9 mouse cellular contexts compared by ENCODE assay signal in genomic region chr4:154139671-154140181, GRCm38 (mm10). TPM values are rescaled to one million over a fixed set of nuclear protein-coding genes. Genes with fewer than 3 reads are reported as not detected.
DNase-seq lines count a peak whose midpoint lies in the region; ATAC-seq and TF ChIP-seq lines count a peak whose summit lies in the region.
"Had no signal": no experiment of that assay in that cellular context is flagged by ENCODE, and none has a peak within 500 bp of the region (broad histone marks: within the 10 kb centered on the region; RNA-seq: fewer than 3 reads in every experiment).

No protein-coding gene starts in this region.

- no peaks in the 10 kb centered on the region for H3K36me3 ChIP-seq in embryonic facial prominence, embryonic 10.5 days (replicated peaks)
- H3K36me3 ChIP-seq in intestine, postnatal 0 days (ENCODE audit: control insufficient read depth, insufficient read depth) = no peaks in the 10 kb centered on the region
- H3K36me3 ChIP-seq in myocyte (ENCODE audit: control insufficient read depth, insufficient read depth) = no peaks in the 10 kb centered on the region

- no peak overlapping the region for H3ac ChIP-seq in myocyte (ENCODE audit: control insufficient read depth, insufficient read length)

- peaks cover 36% of the 10 kb centered on the region for H3K4me1 ChIP-seq in embryonic facial prominence, embryonic 10.5 days
- peaks cover 13% of the 10 kb centered on the region for H3K4me1 ChIP-seq in intestine, postnatal 0 days (replicated peaks; ENCODE audit: control insufficient read depth, insufficient read depth, low read length)

- no peak for TF ChIP-seq CTCF in intestine, postnatal 0 days (IDR thresholded peaks at IDR 0.05; ENCODE audit: low read depth)

- WGBS in embryonic facial prominence, embryonic 10.5 days = under 1% methylated on average over 59 of the region's 59 CpGs
- under 1% methylated on average over 45 of the region's 59 CpGs for WGBS in intestine, postnatal 0 days

- DNase-seq in adrenal gland, postnatal 25 days = peak; percentile 12
- DNase-seq in adrenal gland, adult 18-20 months (ENCODE audit: low spot score in 2 of 2) = no peak
- peak; percentile 42 to 48 for DNase-seq in B cell, adult 2 months
- peak; percentile 61 for DNase-seq in embryonic facial prominence, embryonic 10.5 days (ENCODE audit: low spot score)
- DNase-seq in c-Kit-positive CD71-positive TER-119-positive erythroid progenitor cells, embryonic 14.5 days (ENCODE audit: low spot score) = no peak

- no peak for TF ChIP-seq POLR2A in myocyte (IDR thresholded peaks at IDR 0.05; ENCODE audit: insufficient read length, low read depth)

- no peak for ATAC-seq in intestine, postnatal 0 days
- no peak for ATAC-seq in erythroid progenitor cell, adult 5-6 weeks (replicated peaks; ENCODE audit: low FRiP score, poor library complexity, severe bottlenecking)

- no peaks in the 10 kb centered on the region for H3K9me3 ChIP-seq in embryonic facial prominence, embryonic 10.5 days
- H3K9me3 ChIP-seq in intestine, postnatal 0 days (ENCODE audit: control insufficient read depth) = no peaks in the 10 kb centered on the region

- H3K4me2 ChIP-seq in intestine, postnatal 0 days (replicated peaks; ENCODE audit: low read depth) = peak overlapping the region; percentile 82
- H3K4me2 ChIP-seq in myocyte (ENCODE audit: low read depth) = peak overlapping the region; percentile 80

- peaks cover 85% of the 10 kb centered on the region for H3K27me3 ChIP-seq in embryonic facial prominence, embryonic 10.5 days (replicated peaks; ENCODE audit: low read depth, poor library complexity, severe bottlenecking)
- H3K27me3 ChIP-seq in intestine, postnatal 0 days (replicated peaks; ENCODE audit: control insufficient read depth, insufficient read depth, low read length) = peaks cover 51% of the 10 kb centered on the region
- peaks cover 57% of the 10 kb centered on the region for H3K27me3 ChIP-seq in myocyte (ENCODE audit: control insufficient read depth, insufficient read depth, insufficient read length)

- H3K4me3 ChIP-seq in embryonic facial prominence, embryonic 10.5 days = peak overlapping the region; percentile 84
- peak overlapping the region; percentile 89 for H3K4me3 ChIP-seq in intestine, postnatal 0 days (ENCODE audit: low read depth, low read length)
- no peak overlapping the region for H3K4me3 ChIP-seq in myocyte

- H3K9ac ChIP-seq in intestine, postnatal 0 days (ENCODE audit: low read depth, low read length) = 0 out of 2 replicates have a peak overlapping the region, but pooled peaks have one; percentile 31

- peak overlapping the region; percentile 59; the same call in 1 of the 2 replicates for H3K27ac ChIP-seq in embryonic facial prominence, embryonic 10.5 days (replicated peaks)
- H3K27ac ChIP-seq in intestine, postnatal 0 days (ENCODE audit: low read depth, low read length) = no peak overlapping the region

- peaks cover 7% of the 10 kb centered on the region for H3K79me2 ChIP-seq in myocyte (ENCODE audit: control insufficient read depth, insufficient read depth)

TF ChIP-seq in myocyte, 11 proteins besides CTCF, POLR2A, EP300 and RAD21:
- TF ChIP-seq CEBPB (IDR thresholded peaks at IDR 0.05; ENCODE audit: insufficient read depth, poor library complexity, severe bottlenecking) (no peak), TCF3 (IDR thresholded peaks at IDR 0.05; ENCODE audit: insufficient read length, low read depth) (no peak), USF1 (IDR thresholded peaks at IDR 0.05; ENCODE audit: low read depth) (no peak), POLR2AphosphoS2 (IDR thresholded peaks at IDR 0.05; ENCODE audit: insufficient read length, low read depth) (no peak), E2F4 (IDR thresholded peaks at IDR 0.05; ENCODE audit: insufficient read depth) (no peak), MYOG (IDR thresholded peaks at IDR 0.05; ENCODE audit: control insufficient read depth in 1 of 3, insufficient read depth in 1 of 3, insufficient read length in 2 of 3, low read depth in 2 of 3) (no peak), SRF (IDR thresholded peaks at IDR 0.05; ENCODE audit: control insufficient read depth, insufficient read length, low read depth) (no peak), REST (IDR thresholded peaks at IDR 0.05; ENCODE audit: insufficient read depth, insufficient read length) (no peak), MYOD1 (IDR thresholded peaks at IDR 0.05; ENCODE audit: control insufficient read depth in 1 of 3, insufficient read length in 2 of 3, low read depth in 2 of 3) (no peak), MAX (IDR thresholded peaks at IDR 0.05; ENCODE audit: low read depth) (no peak), TCF12 (IDR thresholded peaks at IDR 0.05; ENCODE audit: insufficient read depth, poor library complexity, severe bottlenecking) (no peak)

RNA-seq across cellular contexts. Expression of gene Trp73, which starts 0.3 kb away (rescaled TPM):
- total RNA-seq in adrenal gland, postnatal 25 days (2021) = not detected in 2 replicates
- total RNA-seq in adrenal gland, adult 18-20 months (2021) = not detected
- polyA plus RNA-seq in embryonic facial prominence, embryonic 10.5 days (2016; fragmentation: Nextera tagmentation; extraction: Ambion mirVana) = 0.59 and 0.97 TPM in 2 replicates
- polyA plus RNA-seq in intestine, postnatal 0 days (2015; fragmentation: Nextera tagmentation; extraction: Ambion mirVana) = 0.03 TPM in 1 of 2 replicates, not detected in the other
- polyA plus RNA-seq in myocyte (2012; fragmentation: generic; extraction: Trizol) = not detected
- total RNA-seq in erythroid progenitor cell, adult 5-6 weeks (2015; ENCODE audit: low replicate concordance) = not detected in 2 replicates
- total RNA-seq in erythroid progenitor cell, adult 5-6 weeks (2017; ENCODE audit: low replicate concordance) = not detected in 2 replicates
- total RNA-seq: hematopoietic stem cell, adult 5-6 weeks had no signal

RNA-seq across cellular contexts. Expression of gene Wrap73, which starts 2.4 kb away (rescaled TPM):
- total RNA-seq in adrenal gland, postnatal 25 days (2021) = 16.1 and 21.1 TPM in 2 replicates
- 10 to 100 TPM; 14.2 to 21.1 TPM for total RNA-seq in adrenal gland, adult 18-20 months (2021)
- polyA plus RNA-seq in embryonic facial prominence, embryonic 10.5 days (2016; fragmentation: Nextera tagmentation; extraction: Ambion mirVana) = 45.5 and 50.1 TPM in 2 replicates
- 13.2 and 15.0 TPM in 2 replicates for polyA plus RNA-seq in intestine, postnatal 0 days (2015; fragmentation: Nextera tagmentation; extraction: Ambion mirVana)
- polyA plus RNA-seq in myocyte (2012; fragmentation: generic; extraction: Trizol) = 23.8 TPM
- 13.0 and 17.7 TPM in 2 replicates for total RNA-seq in erythroid progenitor cell, adult 5-6 weeks (2015; ENCODE audit: low replicate concordance)
- total RNA-seq in erythroid progenitor cell, adult 5-6 weeks (2017; ENCODE audit: low replicate concordance) = 3.2 and 9.4 TPM in 2 replicates

RNA-seq across cellular contexts. Expression of gene Tprgl, which starts 20.7 kb away (rescaled TPM):
- total RNA-seq in adrenal gland, postnatal 25 days (2021) = 143 and 163 TPM in 2 replicates
- 100 to 1,000 TPM; 155 to 172 TPM for total RNA-seq in adrenal gland, adult 18-20 months (2021)
- polyA plus RNA-seq in embryonic facial prominence, embryonic 10.5 days (2016; fragmentation: Nextera tagmentation; extraction: Ambion mirVana) = 108 and 115 TPM in 2 replicates
- polyA plus RNA-seq in intestine, postnatal 0 days (2015; fragmentation: Nextera tagmentation; extraction: Ambion mirVana) = 90.3 and 95.4 TPM in 2 replicates
- 96.8 TPM for polyA plus RNA-seq in myocyte (2012; fragmentation: generic; extraction: Trizol)
- 101 and 141 TPM in 2 replicates for total RNA-seq in erythroid progenitor cell, adult 5-6 weeks (2015; ENCODE audit: low replicate concordance)
- total RNA-seq in erythroid progenitor cell, adult 5-6 weeks (2017; ENCODE audit: low replicate concordance) = 113 and 126 TPM in 2 replicates

RNA-seq across cellular contexts. Expression of gene Megf6, which starts 30.8 kb away (rescaled TPM):
- total RNA-seq in adrenal gland, postnatal 25 days (2021) = 1.9 and 2.2 TPM in 2 replicates
- total RNA-seq in adrenal gland, adult 18-20 months (2021) = 1 to 10 TPM; 2.5 to 4.3 TPM
- 37.9 and 38.7 TPM in 2 replicates for polyA plus RNA-seq in embryonic facial prominence, embryonic 10.5 days (2016; fragmentation: Nextera tagmentation; extraction: Ambion mirVana)
- 4.4 and 4.5 TPM in 2 replicates for polyA plus RNA-seq in intestine, postnatal 0 days (2015; fragmentation: Nextera tagmentation; extraction: Ambion mirVana)
- polyA plus RNA-seq in myocyte (2012; fragmentation: generic; extraction: Trizol) = not detected
- not detected in 2 replicates for total RNA-seq in erythroid progenitor cell, adult 5-6 weeks (2015; ENCODE audit: low replicate concordance)
- total RNA-seq in erythroid progenitor cell, adult 5-6 weeks (2017; ENCODE audit: low replicate concordance) = not detected in 2 replicates
- total RNA-seq: hematopoietic stem cell, adult 5-6 weeks had no signal

Comparison
In these comparisons a context has a peak if more than half of its experiments do, and no peak if none do; other contexts are left out.
1. DNase-seq: peak in adrenal gland, postnatal 25 days (single experiment), B cell, adult 2 months (2 of 2) and embryonic facial prominence, embryonic 10.5 days (single experiment); none in adrenal gland, adult 18-20 months (0 of 2) and c-Kit-positive CD71-positive TER-119-positive erythroid progenitor cells, embryonic 14.5 days (single experiment).